Mouse (Mus musculus): ENCODE measurements around the gene Catsper1.

Catsper1 gene

GRCm38 (mm10) chr19:5356080-5356479 lies 20.5 kb downstream of the Catsper1 start:
- no peak for DNase-seq

- DNase-seq = no peak
Measured at GRCm38 (mm10) chr19:5362186-5362585, 26.6 kb downstream of the Catsper1 start.

GRCm38 (mm10) chr19:5364124-5364523 lies 28.6 kb downstream of the Catsper1 start:
- DNase-seq = no peak

GRCm38 (mm10) chr19:5365751-5366150 lies 30.2 kb downstream of the Catsper1 start:
- no peak for DNase-seq

- peak; percentile 94 to 99 for DNase-seq
Measured at GRCm38 (mm10) chr19:5366175-5367052, 30.9 kb downstream of the Catsper1 start, which contains the start of gene Eif1ad. Eif1ad (plus strand) TSS chr19:5366741.

- no peak for DNase-seq
Measured at GRCm38 (mm10) chr19:5367053-5367359, 31.5 kb downstream of the Catsper1 start, which contains the start of gene Banf1. Banf1 (minus strand) TSS chr19:5367168.

GRCm38 (mm10) chr19:5367455-5367854 lies 31.9 kb downstream of the Catsper1 start:
- no peak for DNase-seq

- DNase-seq = no peak
Measured at GRCm38 (mm10) chr19:5370932-5371331, 35.4 kb downstream of the Catsper1 start.

- no peak for DNase-seq
Measured at GRCm38 (mm10) chr19:5372724-5373123, 37.2 kb downstream of the Catsper1 start.

GRCm38 (mm10) chr19:5374177-5374576 lies 38.6 kb downstream of the Catsper1 start:
- DNase-seq = no peak

GRCm38 (mm10) chr19:5374748-5375147 lies 39.2 kb downstream of the Catsper1 start:
- no peak for DNase-seq

- peak in 1 of 2 experiments; percentile 35 for DNase-seq
Measured at GRCm38 (mm10) chr19:5377446-5377845, 41.9 kb downstream of the Catsper1 start.

GRCm38 (mm10) chr19:5383326-5383725 lies 47.8 kb downstream of the Catsper1 start:
- DNase-seq = no peak

GRCm38 (mm10) chr19:5384715-5385114 lies 49.2 kb downstream of the Catsper1 start:
- no peak for DNase-seq

- DNase-seq = peak in 1 of 2 experiments; percentile 33
Measured at GRCm38 (mm10) chr19:5388011-5388441, 52.5 kb downstream of the Catsper1 start.

GRCm38 (mm10) chr19:5388588-5389242 lies 53.2 kb downstream of the Catsper1 start, which contains the start of gene Sart1:
Sart1 (minus strand) TSS chr19:5388703.
- DNase-seq = peak; percentile 95 to 97

- DNase-seq = no peak
Measured at GRCm38 (mm10) chr19:5389647-5390046, 54.1 kb downstream of the Catsper1 start.

- DNase-seq = no peak
Measured at GRCm38 (mm10) chr19:5390416-5390815, 54.9 kb downstream of the Catsper1 start.

GRCm38 (mm10) chr19:5392892-5393291 lies 57.4 kb downstream of the Catsper1 start:
- peak; percentile 82 for DNase-seq

All from cerebellum, postnatal 36 days (tissue).